Mouse (Mus musculus) liver, postnatal 0 days (tissue): ENCODE data around the gene Cdh23. TPM values are rescaled to one million over a fixed set of nuclear protein-coding genes. Genes with fewer than 3 reads are reported as not detected.

ENCODE experiments used
- ATAC-seq: fragments of 200-750 bp; cut with Nextera tagmentation; 2 replicates; pipeline ENCODE4 v1.8.0; 2017; ENCODE audit warnings: mild to moderate bottlenecking, moderate library complexity
- DNase-seq: peaks from one replicate; pipeline ENCODE4 v3.0.0-alpha.2; 2016
- H3K27ac ChIP-seq: fragments of 300-500 bp; sonication (generic); 2 replicates; pipeline ENCODE4 v1.5.1; 2014; ENCODE audit warnings: antibody characterized with exemption, moderate library complexity, mild to moderate bottlenecking, low read depth
- H3K27me3 ChIP-seq: fragments of 300-500 bp; sonication (generic); 2 replicates; pipeline ENCODE4 v1.6.1; 2014; ENCODE audit warnings: low read length, control low read depth, mixed read lengths; ENCODE audit not compliant: insufficient read depth
- H3K36me3 ChIP-seq: fragments of 300-500 bp; sonication (generic); replicated peaks from 2 replicates; pipeline ENCODE4 v1.6.1; 2014; ENCODE audit warnings: mild to moderate bottlenecking, control low read depth, low read length, moderate library complexity, mixed read lengths; ENCODE audit not compliant: insufficient read depth
- H3K4me1 ChIP-seq: fragments of 300-500 bp; sonication (generic); 2 replicates; pipeline ENCODE4 v1.6.1; 2014; ENCODE audit warnings: antibody characterized with exemption, mild to moderate bottlenecking, control low read depth; ENCODE audit not compliant: insufficient read depth
- H3K4me2 ChIP-seq: fragments of 300-500 bp; sonication (generic); 2 replicates; pipeline ENCODE4 v1.6.1; 2014; ENCODE audit warnings: low read depth, mild to moderate bottlenecking, low read length, moderate library complexity, mixed read lengths
- H3K4me3 ChIP-seq: fragments of 300-500 bp; sonication (generic); 2 replicates; pipeline ENCODE4 v1.5.1; 2014; ENCODE audit warnings: low read depth, low read length
- H3K9ac ChIP-seq: fragments of 300-500 bp; sonication (generic); replicated peaks from 2 replicates; pipeline ENCODE4 v1.6.1; 2014; ENCODE audit warnings: mild to moderate bottlenecking, moderate library complexity
- H3K9me3 ChIP-seq: fragments of 300-500 bp; sonication (generic); 2 replicates; pipeline ENCODE4 v1.6.1; 2016; ENCODE audit warnings: mild to moderate bottlenecking, control low read depth, low read length, mixed read lengths
- CTCF ChIP-seq: sonication (generic); IDR thresholded peaks from 2 replicates; pipeline ENCODE4 v1.5.1; 2016; ENCODE audit warnings: antibody characterized with exemption, low read depth
- EP300 ChIP-seq: IDR thresholded peaks from 2 replicates; pipeline ENCODE4 v1.6.1; 2016; ENCODE audit warnings: antibody characterized with exemption, low read depth, mild to moderate bottlenecking
- WGBS: fragments of 180-500 bp; shearing (Covaris S2); extraction: QIAGEN DNeasy Blood & Tissue Kit; methylation state at CpG from one replicate; pipeline ENCODE4 v1.1.7; 2014; ENCODE audit not compliant: insufficient replicate concordance; 5-methylcytosine and 5-hydroxymethylcytosine counted together
- polyA plus RNA-seq: library from polyadenylated mRNA; unstranded; fragments of >200 nt; fragmentation: Nextera tagmentation; extraction: Ambion mirVana; gene quantifications from 2 replicates; pipeline ENCODE4 v1.2.1, GENCODE M21; 2015

The Cdh23 gene
- polyA plus RNA-seq, 1 experiment from 2014 or later: 0.28 TPM

GRCm38 (mm10) chr10:60281571-60282050, 414.7 kb downstream of the Cdh23 start:
- 71% methylated on average over 9 of the region's 9 CpGs for WGBS
- H3K36me3 ChIP-seq: no peaks in the 10 kb centered on the region
- H3K9me3 ChIP-seq: no peaks in the 10 kb centered on the region
- peak overlapping the region; percentile 94 for H3K4me2 ChIP-seq
- ATAC-seq (no peak), DNase-seq (no peak)
- peaks cover 81% of the 10 kb centered on the region for H3K4me1 ChIP-seq
- H3K9ac ChIP-seq: no peak overlapping the region
- no peak overlapping the region for H3K4me3 ChIP-seq
- H3K27ac ChIP-seq: peak overlapping the region; percentile 93
- H3K27me3 ChIP-seq: no peaks in the 10 kb centered on the region
- TF ChIP-seq EP300 (no peak), CTCF (no peak)

DNA sequence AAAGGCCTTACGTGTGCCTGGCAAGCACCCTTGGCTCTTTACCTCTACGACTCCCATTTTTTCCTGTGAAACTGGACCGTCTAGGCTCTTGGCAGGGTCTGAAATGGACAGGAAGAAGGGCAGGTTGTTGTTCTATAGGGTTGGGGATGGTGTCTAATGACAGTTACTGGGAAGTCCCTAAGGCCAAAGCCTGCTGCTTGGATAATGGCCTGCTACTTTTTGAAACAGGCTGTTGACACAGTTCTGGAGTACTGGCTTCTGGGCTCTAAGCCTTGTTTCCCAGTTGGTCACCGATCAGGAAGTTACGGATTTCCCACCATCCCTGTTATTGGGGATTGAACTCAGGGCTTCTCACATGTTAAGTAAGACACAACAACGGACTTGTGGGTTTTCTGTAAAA, 415.9 kb downstream of the Cdh23 start:
- Histone ChIP-seq H3K9me3 (no peaks in the 10 kb centered on the region), H3K27me3 (no peaks in the 10 kb centered on the region), H3K9ac (peak overlapping the region; percentile 28; the same call in 1 of the 2 replicates), H3K4me3 (peak overlapping the region; percentile 94; the same call in 1 of the 2 replicates), H3K27ac (peak overlapping the region; percentile 37; the same call in 1 of the 2 replicates), H3K36me3 (no peaks in the 10 kb centered on the region), H3K4me1 (peaks cover 73% of the 10 kb centered on the region), H3K4me2 (peak overlapping the region; percentile 94)
- no peak for TF ChIP-seq CTCF
- no peak for TF ChIP-seq EP300
- ATAC-seq: no peak
- DNase-seq: no peak
- WGBS: 81% methylated on average over 6 of the region's 6 CpGs

DNA sequence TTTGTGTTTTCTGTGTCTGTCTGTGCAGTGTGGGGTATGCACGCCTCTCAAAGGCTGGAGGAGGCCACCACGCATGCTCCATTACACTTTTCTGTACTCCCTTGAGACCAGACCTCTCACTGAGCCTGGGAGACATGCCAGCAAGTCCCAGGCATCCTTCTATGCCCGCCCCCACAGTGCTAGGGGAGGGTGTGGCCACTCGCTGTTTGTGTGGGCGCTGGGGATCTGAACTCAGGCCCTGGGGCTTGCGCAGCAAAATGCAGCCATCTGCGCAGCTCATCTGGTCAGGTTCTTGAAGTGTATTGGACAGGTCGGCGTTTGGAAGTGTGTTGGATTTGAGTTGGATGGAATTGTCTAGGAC, 416.4 kb downstream of the Cdh23 start:
- peak overlapping the region; percentile 37; the same call in 1 of the 2 replicates for H3K27ac ChIP-seq
- 79% methylated on average over 9 of the region's 9 CpGs for WGBS
- ATAC-seq (no peak), DNase-seq (no peak)
- no peaks in the 10 kb centered on the region for H3K36me3 ChIP-seq
- no peaks in the 10 kb centered on the region for H3K9me3 ChIP-seq
- no peaks in the 10 kb centered on the region for H3K27me3 ChIP-seq
- peaks cover 69% of the 10 kb centered on the region for H3K4me1 ChIP-seq
- H3K4me2 ChIP-seq: peak overlapping the region; percentile 94
- H3K4me3 ChIP-seq: peak overlapping the region; percentile 94; the same call in 1 of the 2 replicates
- H3K9ac ChIP-seq: peak overlapping the region; percentile 28; the same call in 1 of the 2 replicates
- no peak for TF ChIP-seq EP300

DNA sequence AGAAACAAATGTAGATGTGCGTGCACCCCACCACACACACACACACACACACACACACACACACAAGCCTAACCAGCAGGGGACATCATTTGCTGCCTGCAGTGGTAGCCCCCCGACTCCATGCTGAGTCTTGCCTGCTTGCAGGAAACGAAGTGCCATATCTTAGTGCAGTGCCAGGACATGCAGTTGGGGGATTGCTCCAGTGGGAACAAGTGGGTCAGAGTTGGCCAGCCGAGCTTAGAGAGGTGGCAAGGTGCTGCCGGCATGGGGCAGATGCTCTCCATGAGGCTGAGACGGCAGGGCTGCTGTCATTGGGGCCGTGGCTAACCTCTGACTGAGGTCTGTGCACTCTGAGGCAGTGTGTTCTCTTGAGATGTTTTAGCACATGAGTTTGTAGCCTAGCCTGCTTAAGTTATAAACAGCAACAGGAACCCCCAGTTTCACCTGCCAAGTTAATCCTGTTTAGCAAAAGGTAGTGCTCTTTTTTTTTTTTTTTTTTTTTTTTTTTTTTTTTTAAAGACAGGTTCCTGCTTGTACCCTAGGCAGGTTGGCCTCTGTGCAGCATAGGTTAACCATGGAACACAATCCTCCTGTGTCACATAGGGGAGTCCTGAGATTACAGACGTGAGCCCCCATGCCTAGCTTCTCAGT, 416.9 kb downstream of the Cdh23 start:
- Histone ChIP-seq H3K36me3 (no peaks in the 10 kb centered on the region), H3K4me1 (peaks cover 64% of the 10 kb centered on the region), H3K9me3 (no peaks in the 10 kb centered on the region), H3K27ac (peak overlapping the region; percentile 37), H3K4me3 (peak overlapping the region; percentile 94; the same call in 1 of the 2 replicates), H3K9ac (peak overlapping the region; percentile 18), H3K4me2 (peak overlapping the region; percentile 94), H3K27me3 (no peaks in the 10 kb centered on the region)
- ATAC-seq (no peak), DNase-seq (no peak)
- 64% methylated on average over 8 of the region's 8 CpGs for WGBS
- TF ChIP-seq EP300: no peak
- TF ChIP-seq CTCF: no peak

DNA sequence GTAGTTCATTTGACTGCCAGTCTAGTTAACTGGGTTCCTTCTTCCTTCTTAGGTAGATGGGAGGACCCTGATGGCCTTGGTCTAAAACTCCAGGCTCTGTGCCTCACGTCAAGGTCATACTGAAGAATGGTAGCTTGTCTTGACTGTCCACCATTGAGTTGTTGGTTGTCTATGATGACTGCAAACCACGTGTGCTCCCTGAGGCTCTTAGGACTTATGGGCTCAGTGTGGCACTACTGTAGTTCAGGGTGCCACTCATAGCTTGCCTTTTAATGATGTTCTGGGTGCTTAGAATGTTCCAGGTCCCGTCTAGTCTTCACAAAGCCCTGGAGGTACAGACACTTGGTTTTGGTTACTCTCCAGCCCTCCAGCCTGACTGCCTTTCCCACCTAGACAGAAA, 417.5 kb downstream of the Cdh23 start:
- TF ChIP-seq EP300 (no peak), CTCF (no peak)
- Histone ChIP-seq H3K4me2 (peak overlapping the region; percentile 94), H3K9ac (peak overlapping the region; percentile 18; the same call in 1 of the 2 replicates), H3K9me3 (no peaks in the 10 kb centered on the region), H3K27ac (0 out of 2 replicates have a peak overlapping the region, but pooled peaks have one; percentile 96), H3K36me3 (no peaks in the 10 kb centered on the region), H3K4me1 (peaks cover 60% of the 10 kb centered on the region), H3K4me3 (peak overlapping the region; percentile 94), H3K27me3 (no peaks in the 10 kb centered on the region)
- no peak for DNase-seq
- ATAC-seq: no peak
- WGBS: 69% methylated on average over 3 of the region's 3 CpGs

DNA sequence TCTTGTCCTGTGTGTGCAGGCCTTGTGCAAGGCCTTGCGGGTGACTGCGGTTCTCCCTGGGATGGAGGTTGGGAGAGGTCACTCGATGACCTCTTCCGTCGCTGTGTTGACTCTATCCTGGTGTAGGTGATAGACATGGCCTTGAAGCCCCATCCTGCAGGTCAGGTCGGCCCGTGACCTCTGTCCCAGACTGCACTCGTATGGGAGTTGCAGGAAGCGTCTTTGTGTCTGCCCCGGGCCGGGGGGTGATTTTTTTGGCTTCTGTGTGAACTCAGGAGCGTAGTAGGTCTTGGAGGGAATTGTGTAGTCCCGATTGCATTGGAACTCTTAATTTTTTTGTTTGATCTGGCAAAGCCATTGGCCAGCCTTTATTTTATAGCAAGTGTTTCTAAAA, 418.3 kb downstream of the Cdh23 start:
- H3K4me3 ChIP-seq: peak overlapping the region; percentile 94
- peaks cover 54% of the 10 kb centered on the region for H3K4me1 ChIP-seq
- ATAC-seq: peak; percentile 70
- H3K9ac ChIP-seq: peak overlapping the region; percentile 94
- DNase-seq: no peak
- H3K9me3 ChIP-seq: no peaks in the 10 kb centered on the region
- H3K4me2 ChIP-seq: peak overlapping the region; percentile 94
- TF ChIP-seq EP300 (no peak), CTCF (no peak)
- H3K27ac ChIP-seq: peak overlapping the region; percentile 96
- 6% methylated on average over 13 of the region's 13 CpGs for WGBS
- H3K36me3 ChIP-seq: no peaks in the 10 kb centered on the region
- H3K27me3 ChIP-seq: no peaks in the 10 kb centered on the region
